ENCODE assay signal across 8 mouse cellular contexts in the genomic region with DNA sequence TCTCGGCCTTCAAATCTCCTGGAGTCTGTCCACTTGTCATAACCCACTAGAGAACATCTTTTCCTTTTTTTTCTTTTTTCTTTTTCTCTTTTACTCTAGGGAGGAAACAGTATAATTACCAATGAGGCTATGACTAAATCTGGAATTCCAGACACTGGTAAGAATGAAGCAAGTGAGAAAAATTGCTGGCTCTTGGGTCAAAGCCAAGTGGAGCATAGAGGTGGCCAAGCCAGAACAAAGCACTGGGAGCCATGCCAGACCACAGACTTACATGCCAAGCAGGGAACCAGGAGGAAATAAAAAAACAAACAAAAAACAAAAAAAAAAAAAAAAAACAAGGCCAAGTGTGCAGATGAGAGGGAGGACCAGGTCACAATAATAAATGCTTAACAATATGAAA. TPM values are rescaled to one million over a fixed set of nuclear protein-coding genes. Genes with fewer than 3 reads are reported as not detected.
DNase-seq lines count a peak whose midpoint lies in the region; ATAC-seq and TF ChIP-seq lines count a peak whose summit lies in the region.
"Had no signal": no experiment of that assay in that cellular context is flagged by ENCODE, and none has a peak within 500 bp of the region (broad histone marks: within the 10 kb centered on the region; RNA-seq: fewer than 3 reads in every experiment).

No protein-coding gene starts in this region.

- no peaks in the 10 kb centered on the region for H3K27me3 ChIP-seq in liver, adult 2 months (ENCODE audit: control insufficient read depth, insufficient read depth, low read length)
- H3K27me3 ChIP-seq in liver, embryonic 11.5 days (replicated peaks; ENCODE audit: control insufficient read depth, insufficient read depth, low read length), result no peaks in the 10 kb centered on the region
- H3K27me3 ChIP-seq in stomach, postnatal 0 days (ENCODE audit: control insufficient read depth, insufficient read depth, low read length), result no peaks in the 10 kb centered on the region
- H3K27me3 ChIP-seq: limb, embryonic 13.5 days had no signal

- no peaks in the 10 kb centered on the region for H3K4me1 ChIP-seq in liver, adult 2 months (ENCODE audit: control insufficient read depth, insufficient read depth, low read length)
- H3K4me1 ChIP-seq in liver, embryonic 11.5 days (replicated peaks; ENCODE audit: control insufficient read depth, insufficient read depth, low read length), result no peaks in the 10 kb centered on the region
- H3K4me1 ChIP-seq in stomach, postnatal 0 days (replicated peaks; ENCODE audit: control insufficient read depth, insufficient read depth), result no peaks in the 10 kb centered on the region
- H3K4me1 ChIP-seq: limb, embryonic 13.5 days had no signal

- 68% methylated on average over 1 of the region's 1 CpGs for WGBS in liver, adult 2 months
- 67% methylated on average over 1 of the region's 1 CpGs for WGBS in liver, embryonic 11.5 days
- 45% methylated on average over 1 of the region's 1 CpGs for WGBS in stomach, postnatal 0 days

- no peak for TF ChIP-seq POLR2A in liver, adult 2 months (IDR thresholded peaks at IDR 0.05; ENCODE audit: extremely low read depth, insufficient read depth, low read length)

- H3K9me3 ChIP-seq in liver, embryonic 11.5 days (ENCODE audit: control insufficient read depth, low read length), result no peaks in the 10 kb centered on the region
- H3K9me3 ChIP-seq in stomach, postnatal 0 days (ENCODE audit: control insufficient read depth, low read length), result no peaks in the 10 kb centered on the region
- H3K9me3 ChIP-seq: limb, embryonic 13.5 days had no signal

- no peak overlapping the region for H3K4me2 ChIP-seq in liver, embryonic 11.5 days
- no peak overlapping the region for H3K4me2 ChIP-seq in stomach, postnatal 0 days (replicated peaks; ENCODE audit: low read depth)
- H3K4me2 ChIP-seq: limb, embryonic 13.5 days had no signal

- DNase-seq in liver, adult 2 months (ENCODE audit: extremely low read depth, low read depth, low spot score), result peak; percentile 40
- DNase-seq in liver, embryonic 11.5 days (ENCODE audit: low spot score), result no peak
- DNase-seq in adrenal gland, postnatal 36 days, result peak; percentile 54 to 71
- DNase-seq in cerebellum, postnatal 25 days, result peak; percentile 81 to 89
- DNase-seq in layer of hippocampus, adult 8-10 months (ENCODE audit: low spot score in 2 of 2), result peak; percentile 5 to 11
- DNase-seq in stomach, postnatal 0 days (ENCODE audit: low spot score), result peak; percentile 57
- no peak for DNase-seq in embryo, embryonic 11 days

- H3K9ac ChIP-seq in liver, adult 2 months (ENCODE audit: low read depth, low read length), result no peak overlapping the region
- no peak overlapping the region for H3K9ac ChIP-seq in liver, embryonic 11.5 days (ENCODE audit: low read depth, low read length)
- H3K9ac ChIP-seq in stomach, postnatal 0 days (ENCODE audit: low read length), result no peak overlapping the region
- H3K9ac ChIP-seq: limb, embryonic 13.5 days had no signal

- no peak for TF ChIP-seq CTCF in liver, adult 2 months (IDR thresholded peaks at IDR 0.05; ENCODE audit: low read depth, low read length)
- TF ChIP-seq CTCF in stomach, postnatal 0 days (IDR thresholded peaks at IDR 0.05; ENCODE audit: low read depth), result no peak

- H3K79me2 ChIP-seq in liver, adult 2 months (ENCODE audit: control insufficient read depth, insufficient read depth, low read length), result no peaks in the 10 kb centered on the region

- no peak for TF ChIP-seq EP300 in stomach, postnatal 0 days (optimal IDR thresholded peaks at IDR 0.05)

- no peaks in the 10 kb centered on the region for H3K36me3 ChIP-seq in liver, adult 2 months (ENCODE audit: control insufficient read depth, insufficient read depth, low read length)
- H3K36me3 ChIP-seq in liver, embryonic 11.5 days (ENCODE audit: control insufficient read depth, insufficient read depth, low read length), result no peaks in the 10 kb centered on the region
- H3K36me3 ChIP-seq in stomach, postnatal 0 days (ENCODE audit: control insufficient read depth, insufficient read depth, low read length), result no peaks in the 10 kb centered on the region
- H3K36me3 ChIP-seq: limb, embryonic 13.5 days had no signal

- no peak overlapping the region for H3K27ac ChIP-seq in liver, adult 2 months (replicated peaks; ENCODE audit: insufficient read depth, low read depth, low read length)
- H3K27ac ChIP-seq in liver, embryonic 11.5 days (ENCODE audit: low read depth, low read length), result no peak overlapping the region
- no peak overlapping the region for H3K27ac ChIP-seq in stomach, postnatal 0 days (replicated peaks)
- H3K27ac ChIP-seq: limb, embryonic 13.5 days had no signal

- no peak overlapping the region for H3K4me3 ChIP-seq in liver, adult 2 months (ENCODE audit: insufficient read depth, low read depth, low read length)
- no peak overlapping the region for H3K4me3 ChIP-seq in liver, embryonic 11.5 days (ENCODE audit: low read depth, low read length)
- no peak overlapping the region for H3K4me3 ChIP-seq in stomach, postnatal 0 days (ENCODE audit: low read depth, low read length)
- H3K4me3 ChIP-seq: limb, embryonic 13.5 days had no signal

- no peak for ATAC-seq in liver, embryonic 11.5 days (replicated peaks; ENCODE audit: low FRiP score)
- peak; percentile 57; the same call in 1 of the 2 replicates for ATAC-seq in stomach, postnatal 0 days (ENCODE audit: low FRiP score, low TSS enrichment)

RNA-seq across cellular contexts. Expression of a gene that starts 35.6 kb away (rescaled TPM):
- total RNA-seq in liver, adult 2 months (2014; rRNA removed), result not detected in 2 replicates
- not detected in 2 replicates for polyA plus RNA-seq in liver, adult 2 months (2012; rRNA removed)
- not detected in 2 replicates for polyA plus RNA-seq in liver, embryonic 11.5 days (2014; fragmentation: Nextera tagmentation; extraction: Ambion mirVana)
- total RNA-seq in adrenal gland, postnatal 36 days (2021), result not detected
- 1 to 10 TPM; 5.2 to 6.8 (median 5.7) TPM for total RNA-seq in layer of hippocampus, adult 8-10 months (2022)
- 0.13 TPM in 2 replicates for polyA plus RNA-seq in stomach, postnatal 0 days (2015; fragmentation: Nextera tagmentation; extraction: Ambion mirVana)

Comparison
In these comparisons a context has a peak if more than half of its experiments do, and no peak if none do; other contexts are left out.
1. DNase-seq: peak in liver, adult 2 months (single experiment), adrenal gland, postnatal 36 days (2 of 2), cerebellum, postnatal 25 days (2 of 2), layer of hippocampus, adult 8-10 months (2 of 2) and stomach, postnatal 0 days (single experiment); none in liver, embryonic 11.5 days (single experiment) and embryo, embryonic 11 days (single experiment).